Mouse (Mus musculus): Measurements from ENCODE around the gene Trp53i13. TPM values are rescaled to one million over a fixed set of nuclear protein-coding genes. Genes with fewer than 3 reads are reported as not detected.
"Not testable (repeated sequence)": the region's sequence is repeated elsewhere in the genome, so short reads cannot be mapped to it uniquely, and the experiment has no call there.

Trp53i13 gene
- total RNA-seq (2021), result 10 to 100 TPM in 1 of 2 experiments, 1 to 10 TPM in 1; 8.3 to 10.6 TPM
- long read RNA-seq, experiment 1, transcript Trp53i13-201 (7 exons, 1,463 nt), result major isoform, 9 of 23 reads
- long read RNA-seq, experiment 1, partial matches to known transcripts, result 5 of 23 reads
- long read RNA-seq, experiment 1, other reads (novel, unspliced or antisense), result 9 of 23 reads
- long read RNA-seq, experiment 2, transcript Trp53i13-201 (7 exons, 1,463 nt), result major isoform, 9 of 17 reads
- long read RNA-seq, experiment 2, partial matches to known transcripts, result 3 of 17 reads
- long read RNA-seq, experiment 2, other reads (novel, unspliced or antisense), result 5 of 17 reads

- DNase-seq, result no peak
These were observed at the start of gene Trp53i13 for GRCm38 (mm10) chr11:77515637-77516552. TSS of gene Trp53i13 (minus strand) at chr11:77515980.

GRCm38 (mm10) chr11:77545261-77545660 lies 29.5 kb upstream of the Trp53i13 start:
- DNase-seq, result no peak

DNA sequence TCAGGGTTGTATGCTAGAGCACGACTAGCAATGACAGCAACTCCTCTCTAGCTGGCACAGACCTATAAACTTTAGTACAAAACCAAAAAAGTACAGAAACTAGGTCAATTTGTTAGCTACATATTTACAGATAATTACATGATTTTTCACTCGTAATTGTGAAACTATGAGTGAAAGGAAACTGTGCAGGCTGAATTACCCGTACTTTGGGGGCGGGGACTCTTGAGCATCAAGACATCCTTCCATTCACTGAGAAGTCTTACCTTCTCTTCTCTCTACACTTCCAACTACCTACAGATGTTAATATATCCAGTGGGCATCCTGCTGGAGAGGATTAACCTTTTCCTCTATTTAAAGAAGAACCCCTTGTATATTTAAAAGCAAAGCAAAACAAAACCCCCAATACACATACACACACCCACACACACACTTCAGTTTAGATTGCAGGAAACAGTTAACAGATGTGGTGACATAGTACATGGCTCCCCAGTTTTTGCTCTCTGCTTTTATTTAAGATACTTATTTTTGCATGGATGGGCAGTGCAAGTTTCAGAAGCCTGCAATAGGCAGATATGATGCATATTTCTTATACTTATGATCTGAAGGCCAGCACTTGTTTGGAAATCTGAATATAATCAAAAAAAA lies 16.5 kb upstream of the Trp53i13 start:
- no peak for DNase-seq

DNA sequence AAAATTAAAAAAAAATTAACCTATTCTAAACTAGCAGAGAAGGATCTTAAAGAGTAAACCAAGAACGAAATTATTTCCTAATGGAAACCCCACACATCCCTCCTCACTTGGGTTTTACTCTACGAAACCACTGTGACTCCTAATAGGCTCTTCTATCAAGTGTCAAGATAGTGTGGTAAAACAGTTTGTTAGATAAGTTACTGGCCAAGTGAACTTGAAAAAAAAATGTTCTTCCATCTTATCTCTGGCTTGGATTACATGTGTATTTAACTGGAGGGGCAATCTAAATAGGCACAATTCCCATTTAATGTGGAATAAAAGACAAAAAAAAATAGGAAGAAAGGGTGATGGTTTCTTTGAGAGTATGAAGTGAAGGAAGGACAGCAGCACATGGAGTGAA lies 15.1 kb upstream of the Trp53i13 start:
- DNase-seq, result no peak

DNA sequence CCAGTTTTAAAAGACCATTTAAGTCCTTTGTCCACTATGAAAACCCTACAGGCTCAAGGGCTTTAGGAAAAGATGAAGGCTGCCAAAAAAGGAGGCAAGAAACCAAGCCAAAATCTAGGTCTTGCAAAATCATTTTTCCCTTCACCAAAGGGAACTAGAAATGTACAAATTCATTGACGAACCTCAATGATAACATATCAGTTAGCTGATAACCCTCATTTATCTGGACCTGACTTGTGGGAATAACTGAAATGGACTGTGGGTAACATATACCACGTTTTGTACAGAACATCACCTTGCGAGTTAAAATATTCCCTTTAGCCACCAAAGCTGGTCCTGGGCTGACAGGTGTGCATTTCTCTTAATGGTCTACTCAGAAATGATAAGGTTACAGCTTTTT lies 13.9 kb upstream of the Trp53i13 start:
- no peak for DNase-seq

- not testable (repeated sequence) for DNase-seq
These were observed 12.6 kb upstream of the Trp53i13 start for GRCm38 (mm10) chr11:77528420-77528819.

- no peak for DNase-seq
These were observed 10.2 kb upstream of the Trp53i13 start for GRCm38 (mm10) chr11:77525804-77526486.

DNA sequence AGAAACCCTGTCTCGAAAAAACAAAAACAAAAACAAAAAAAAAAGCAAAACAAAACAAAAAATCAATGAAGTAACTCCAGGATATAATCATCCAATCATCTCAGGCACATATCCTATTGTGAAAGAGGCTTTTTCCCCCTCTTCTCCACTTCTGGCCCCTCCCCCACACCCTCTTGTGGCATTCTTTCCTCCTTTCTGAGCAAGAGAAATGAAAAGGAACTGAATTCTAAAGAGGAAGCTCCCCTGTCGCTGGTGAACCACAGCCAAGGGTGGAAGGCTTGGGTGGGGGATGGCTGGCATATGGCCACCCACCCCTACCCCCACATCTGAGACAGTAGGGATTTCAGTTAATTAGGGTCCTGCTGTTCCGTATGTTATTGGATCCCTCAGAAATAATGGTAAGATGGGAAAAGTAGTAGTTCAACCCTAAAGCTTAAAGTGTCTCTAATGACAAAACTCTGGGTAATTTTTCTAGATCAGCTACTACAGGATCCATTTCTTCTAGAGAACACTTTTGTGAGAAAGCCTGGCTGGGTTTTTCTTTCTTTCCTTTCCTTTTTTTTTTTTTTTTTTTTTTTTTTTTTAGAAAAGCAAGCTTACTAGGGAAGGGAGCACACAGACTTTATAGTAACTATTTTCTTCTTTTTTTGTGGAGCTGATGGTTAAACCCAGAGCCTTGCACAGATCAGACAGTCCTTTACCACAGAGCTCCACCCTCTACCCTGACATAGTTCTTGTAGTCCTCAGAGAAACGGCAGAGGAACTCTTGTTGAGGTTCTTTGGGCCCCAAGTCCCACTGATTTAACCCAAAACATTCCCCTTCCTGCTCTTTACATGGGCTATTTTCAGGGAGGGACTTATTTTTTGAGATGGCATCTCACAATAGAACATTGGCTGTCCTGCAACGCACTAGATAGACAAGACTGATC lies 5.1 kb upstream of the Trp53i13 start:
- peak; percentile 46 to 66 for DNase-seq

- DNase-seq, result peak; percentile 47 to 81
These were observed 3.3 kb upstream of the Trp53i13 start, which contains the start of gene Gm10392 for GRCm38 (mm10) chr11:77519043-77519442. TSS of gene Gm10392 (minus strand) at chr11:77519198.

DNA sequence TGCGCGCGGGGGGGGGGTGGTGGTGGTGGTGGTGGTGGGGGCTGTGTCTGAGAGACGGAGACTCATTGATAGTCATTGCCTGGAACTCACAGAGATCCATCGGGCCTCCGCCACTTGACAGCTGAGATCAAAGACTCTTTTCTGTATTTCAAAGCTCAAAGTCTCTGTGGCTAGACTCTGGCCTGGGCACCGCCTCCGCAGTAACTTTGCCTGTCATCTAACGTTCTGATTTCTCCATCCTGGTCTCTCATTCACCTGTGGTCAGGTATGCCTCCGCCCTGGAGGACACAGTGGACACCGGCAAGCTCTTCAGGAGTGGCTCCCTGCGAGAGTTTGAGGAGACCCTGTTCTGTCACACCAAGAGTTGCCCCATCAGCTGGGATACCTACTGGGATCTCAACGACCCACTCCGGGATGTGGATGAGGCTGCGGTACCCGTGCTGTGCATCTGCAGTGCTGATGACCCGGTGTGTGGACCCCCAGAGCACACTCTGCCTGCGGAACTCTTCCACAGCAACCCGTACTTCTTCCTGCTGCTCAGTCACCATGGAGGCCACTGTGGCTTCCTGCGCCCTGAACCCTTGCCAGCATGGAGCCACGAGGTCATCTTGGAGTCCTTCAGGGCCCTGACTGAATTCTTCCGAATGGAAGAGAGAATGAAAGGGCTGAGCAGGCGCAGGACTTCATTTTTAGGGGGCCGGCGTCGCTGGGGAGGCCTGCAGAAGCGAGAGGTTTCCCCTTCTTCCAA lies 2.4 kb upstream of the Trp53i13 start:
- DNase-seq, result peak in 1 of 2 experiments; percentile 10

- DNase-seq, result no peak
These were observed 1.0 kb upstream of the Trp53i13 start for GRCm38 (mm10) chr11:77516553-77517425.

- peak; percentile 88 to 92 for DNase-seq
These were observed 746 bp downstream of the Trp53i13 start, which contains the start of gene Abhd15 for GRCm38 (mm10) chr11:77514832-77515636. TSS of gene Abhd15 (plus strand) at chr11:77515121.

GRCm38 (mm10) chr11:77514281-77514831 lies 1.4 kb downstream of the Trp53i13 start:
- peak in 1 of 2 experiments; percentile 39 for DNase-seq

DNA sequence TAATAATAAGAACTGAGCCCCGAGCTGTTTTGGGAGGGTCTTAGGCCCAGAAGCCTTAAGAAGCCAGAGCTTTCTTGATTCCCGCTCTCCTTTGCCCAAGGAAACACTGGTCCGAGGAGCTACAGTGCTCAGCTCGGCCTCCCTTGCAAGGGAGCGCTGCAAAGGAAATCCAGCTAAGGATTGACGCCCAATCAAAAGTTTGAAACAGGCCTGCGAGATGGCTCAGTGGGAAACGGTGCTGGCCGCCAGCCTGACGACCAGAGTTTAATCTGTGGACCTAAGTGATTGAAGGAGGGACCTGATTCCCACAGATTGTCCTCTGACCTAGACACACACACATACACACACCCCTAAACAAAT lies 2.0 kb downstream of the Trp53i13 start:
- peak in 1 of 2 experiments; percentile 44 for DNase-seq

GRCm38 (mm10) chr11:77512891-77513810 lies 2.6 kb downstream of the Trp53i13 start:
- peak; percentile 89 to 91 for DNase-seq

DNA sequence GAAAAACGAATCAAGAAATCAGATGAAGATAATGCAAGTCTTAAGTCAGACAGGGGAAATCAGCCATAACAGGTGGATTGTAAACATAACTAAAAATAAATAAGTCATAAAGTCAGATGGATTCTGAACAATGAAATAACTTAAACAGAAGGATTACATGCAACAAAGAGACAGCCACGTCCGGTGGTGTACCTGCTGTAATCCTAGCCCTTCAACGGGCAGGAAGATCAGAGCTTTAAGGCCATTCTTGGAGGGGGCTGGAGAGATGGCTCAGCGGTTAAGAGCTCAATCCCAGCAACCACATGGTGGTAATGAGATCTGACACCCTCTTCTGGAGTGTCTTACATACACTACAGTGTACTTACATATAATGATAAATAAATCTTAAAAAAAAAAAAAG lies 4.4 kb downstream of the Trp53i13 start:
- DNase-seq, result no peak
